Mouse (Mus musculus) layer of hippocampus, postnatal 10 days (tissue): ENCODE measurements at regions not wholly inside any gene's neighbourhood (a gene's known extent, or its start where the extent isn't known, plus 50 kb on each side); places are given as distances from the start of the nearest gene placed in this dataset.

Experiments
- DNase-seq, 2 experiments: peaks; one replicate each; pipeline ENCODE4 v3.0.0; 2021; ENCODE audit warnings: low spot score in 2 of 2

DNA sequence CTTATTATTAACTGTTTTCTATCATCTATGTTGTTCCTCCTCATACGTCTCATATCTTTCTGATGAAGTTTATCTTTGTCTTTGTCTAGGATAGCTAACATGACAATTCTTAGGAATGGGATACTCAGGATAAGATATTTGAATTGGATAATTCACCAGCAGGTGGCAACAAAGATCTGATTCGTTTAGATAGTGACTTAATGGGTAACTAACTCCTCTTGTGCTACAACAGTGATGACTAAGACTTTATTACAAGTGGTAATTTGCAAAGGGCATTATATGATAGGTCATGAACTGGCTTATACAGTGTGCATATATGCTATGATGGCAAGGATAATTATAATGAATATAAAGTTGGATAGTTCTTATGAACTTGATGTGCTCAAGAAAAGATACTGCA, 1207.9 kb downstream of the Nxph1 start:
- DNase-seq: no peak

- peak in 1 of 2 experiments; percentile 16 for DNase-seq
Observed at GRCm38 (mm10) chr6:10181590-10182183, 1233.5 kb downstream of the Nxph1 start.

DNA sequence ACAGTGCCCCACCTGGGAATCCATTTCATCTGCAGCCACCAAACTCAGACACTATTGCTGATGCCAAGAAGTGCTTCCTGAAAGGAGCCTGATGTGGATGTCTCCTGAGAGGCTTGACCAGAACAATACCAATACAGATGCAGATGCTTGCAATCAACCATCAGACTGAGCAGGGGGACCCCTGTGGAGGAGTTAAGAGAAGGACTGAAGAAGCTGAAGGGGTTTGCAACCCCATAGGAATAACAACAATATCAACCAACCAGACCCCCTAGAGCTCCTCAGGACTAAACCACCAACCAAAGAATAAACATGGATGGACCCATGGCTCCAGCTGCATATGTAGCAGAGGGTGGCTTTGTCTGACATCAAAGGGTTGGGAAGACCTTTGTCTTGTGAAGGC, 1237.7 kb downstream of the Nxph1 start:
- no peak for DNase-seq
